Mouse (Mus musculus): ENCODE data around the gene Gm21885. TPM values are rescaled to one million over a fixed set of nuclear protein-coding genes. Genes with fewer than 3 reads are reported as not detected.

Gm21885 gene
- not detected for polyA plus RNA-seq (2015; fragmentation: Illumina TruSeq; extraction: RNeasy Lipid Tissue Mini Kit (QIAGEN cat#74804); ENCODE audit: low read depth, low replicate concordance)

GRCm38 (mm10) chr11:94281199-94282181 lies at the start of gene Gm21885:
Gene Gm21885 (plus strand): TSS chr11:94281873.

GRCm38 (mm10) chr11:94245955-94246788 lies 35.5 kb upstream of the Gm21885 start, which contains the start of gene Wfikkn2:
Gene Wfikkn2 (minus strand): TSS chr11:94246005.

GRCm38 (mm10) chr11:94321931-94322400 lies 40.3 kb downstream of the Gm21885 start, which contains the start of gene Luc7l3:
Gene Luc7l3 (minus strand): TSS chr11:94321988.

GRCm38 (mm10) chr11:94327693-94328643 lies 46.3 kb downstream of the Gm21885 start, which contains the start of gene Ankrd40:
Gene Ankrd40 (plus strand): TSS chr11:94328001.

Other genes with a start within 250 kb of the Gm21885 start
- gene Tob1, start 70.4 kb upstream of the Gm21885 start, polyA plus RNA-seq (2015; fragmentation: Illumina TruSeq; extraction: RNeasy Lipid Tissue Mini Kit (QIAGEN cat#74804); ENCODE audit: low read depth, low replicate concordance): 33.5 TPM
- 1.5 TPM for gene Wfikkn2, start 35.9 kb upstream of the Gm21885 start, polyA plus RNA-seq (2015; fragmentation: Illumina TruSeq; extraction: RNeasy Lipid Tissue Mini Kit (QIAGEN cat#74804); ENCODE audit: low read depth, low replicate concordance)
- 117 TPM for gene Luc7l3, start 40.1 kb downstream of the Gm21885 start, polyA plus RNA-seq (2015; fragmentation: Illumina TruSeq; extraction: RNeasy Lipid Tissue Mini Kit (QIAGEN cat#74804); ENCODE audit: low read depth, low replicate concordance)
- gene Ankrd40, start 46.1 kb downstream of the Gm21885 start, polyA plus RNA-seq (2015; fragmentation: Illumina TruSeq; extraction: RNeasy Lipid Tissue Mini Kit (QIAGEN cat#74804); ENCODE audit: low read depth, low replicate concordance): 129 TPM
- 1.5 TPM for gene Abcc3, start 111.1 kb downstream of the Gm21885 start, polyA plus RNA-seq (2015; fragmentation: Illumina TruSeq; extraction: RNeasy Lipid Tissue Mini Kit (QIAGEN cat#74804); ENCODE audit: low read depth, low replicate concordance)
- gene Cacna1g, start 192.3 kb downstream of the Gm21885 start, polyA plus RNA-seq (2015; fragmentation: Illumina TruSeq; extraction: RNeasy Lipid Tissue Mini Kit (QIAGEN cat#74804); ENCODE audit: low read depth, low replicate concordance): 56.4 TPM
- gene Spata20, start 204.3 kb downstream of the Gm21885 start, polyA plus RNA-seq (2015; fragmentation: Illumina TruSeq; extraction: RNeasy Lipid Tissue Mini Kit (QIAGEN cat#74804); ENCODE audit: low read depth, low replicate concordance): 0.58 TPM
- 3.0 TPM for gene Epn3, start 218.1 kb downstream of the Gm21885 start, polyA plus RNA-seq (2015; fragmentation: Illumina TruSeq; extraction: RNeasy Lipid Tissue Mini Kit (QIAGEN cat#74804); ENCODE audit: low read depth, low replicate concordance)
- 3.5 TPM for gene Mycbpap, start 239.9 kb downstream of the Gm21885 start, polyA plus RNA-seq (2015; fragmentation: Illumina TruSeq; extraction: RNeasy Lipid Tissue Mini Kit (QIAGEN cat#74804); ENCODE audit: low read depth, low replicate concordance)

Data from brain, adult 10 weeks (tissue).